Mouse (Mus musculus) cerebellum, adult 9-11 months (tissue): ENCODE measurements at regions not wholly inside any gene's neighbourhood (a gene's known extent, or its start where the extent isn't known, plus 50 kb on each side); places are given as distances from the start of the nearest gene placed in this dataset.
A peak's percentile ranks its signal among the peaks of the same experiment; 100 is the strongest.

Experiments used
- DNase-seq: peaks from one replicate; pipeline ENCODE4 v3.0.0; 2022

- no peak for DNase-seq
Observed at GRCm38 (mm10) chr1:109675196-109675595, 307.0 kb upstream of the Cdh7 start.

GRCm38 (mm10) chr1:109722449-109722848, 259.8 kb upstream of the Cdh7 start:
- no peak for DNase-seq

- peak; percentile 11 for DNase-seq
Observed at GRCm38 (mm10) chr1:109736071-109736470, 246.2 kb upstream of the Cdh7 start.
